Mouse (Mus musculus): ENCODE data around the gene Olfr1086. TPM values are rescaled to one million over a fixed set of nuclear protein-coding genes. Genes with fewer than 3 reads are reported as not detected.
"Not testable (repeated sequence)": the region's sequence is repeated elsewhere in the genome, so short reads cannot be mapped to it uniquely, and the experiment has no call there.

Olfr1086 gene
- total RNA-seq (2014; rRNA removed) (not detected in 2 replicates), polyA plus RNA-seq (2015; fragmentation: Nextera tagmentation; extraction: Ambion mirVana) (not detected in 2 replicates)

DNA sequence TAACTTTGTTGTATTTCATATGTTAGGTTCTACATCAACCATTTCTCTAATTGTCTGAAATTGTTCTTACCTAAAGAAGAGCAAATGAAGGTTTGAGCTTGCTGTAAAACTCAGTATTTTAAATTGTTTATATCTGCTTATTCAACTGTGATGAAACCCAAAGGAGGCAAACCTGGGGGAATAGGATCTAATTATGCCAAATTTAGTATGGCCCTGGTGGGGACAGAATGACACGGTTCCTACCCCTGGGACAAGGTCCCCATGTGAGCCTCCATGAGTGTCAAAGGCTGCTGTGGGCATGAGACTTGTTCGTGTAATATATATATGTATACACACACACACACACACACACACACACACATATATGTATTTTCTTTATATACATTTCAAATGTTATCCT, at the start of gene Olfr1086:
TSS of gene Olfr1086 (minus strand) at position 101 of the 400 bp plus-strand sequence.
- Histone ChIP-seq H3K9ac (replicated peaks; ENCODE audit: low read length, poor library complexity, severe bottlenecking) (no peak within 1 kb of the TSS), H3K36me3 (ENCODE audit: insufficient read depth, low read length) (no peaks in the 10 kb centered on the region), H3K9me3 (ENCODE audit: low read length) (no peaks in the 10 kb centered on the region), H3K4me3 (ENCODE audit: low read depth, low read length) (no peak within 1 kb of the TSS), H3K27me3 (ENCODE audit: insufficient read depth, low read length) (no peaks in the 10 kb centered on the region), H3K4me2 (ENCODE audit: low read depth, low read length, poor library complexity, severe bottlenecking) (no peak within 1 kb of the TSS), H3K4me1 (ENCODE audit: insufficient read depth, low read length) (no peaks in the 10 kb centered on the region), H3K27ac (ENCODE audit: low read depth, low read length) (no peak within 1 kb of the TSS)
- no peak for TF ChIP-seq CTCF (IDR thresholded peaks at IDR 0.05)
- DNase-seq (ENCODE audit: low spot score): no peak
- no peak for ATAC-seq (ENCODE audit: low FRiP score)
- 78% methylated on average over 2 of the region's 2 CpGs for WGBS

DNA sequence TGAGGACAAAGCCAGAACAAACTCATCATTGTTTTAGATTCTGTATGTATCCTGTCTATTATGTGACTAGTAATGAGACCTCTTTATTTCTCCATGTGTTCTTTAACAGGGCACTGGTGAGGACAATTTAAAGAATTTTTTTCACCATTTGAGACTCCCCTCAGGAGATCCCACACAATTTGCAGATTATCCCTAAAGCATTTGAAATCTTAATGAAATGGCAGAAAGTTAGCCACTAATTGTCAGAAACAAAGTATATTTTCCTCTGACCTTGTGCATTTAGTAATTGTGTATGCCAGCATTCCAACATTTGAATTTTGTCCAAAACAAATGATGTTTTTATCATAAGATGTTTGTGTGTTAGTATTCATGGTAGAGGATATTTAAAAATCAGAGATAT, 18.4 kb upstream of the Olfr1086 start, which contains the start of gene Olfr1087:
TSS of gene Olfr1087 (minus strand) at position 101 of the 400 bp plus-strand sequence.
- Histone ChIP-seq H3K4me2 (ENCODE audit: low read depth, low read length, poor library complexity, severe bottlenecking) (no peak within 1 kb of the TSS), H3K9me3 (ENCODE audit: low read length) (no peaks in the 10 kb centered on the region), H3K4me3 (ENCODE audit: low read depth, low read length) (no peak within 1 kb of the TSS), H3K4me1 (ENCODE audit: insufficient read depth, low read length) (no peaks in the 10 kb centered on the region), H3K27ac (ENCODE audit: low read depth, low read length) (no peak within 1 kb of the TSS), H3K9ac (replicated peaks; ENCODE audit: low read length, poor library complexity, severe bottlenecking) (no peak within 1 kb of the TSS), H3K36me3 (ENCODE audit: insufficient read depth, low read length) (no peaks in the 10 kb centered on the region), H3K27me3 (ENCODE audit: insufficient read depth, low read length) (no peaks in the 10 kb centered on the region)
- DNase-seq (ENCODE audit: low spot score) (no peak), ATAC-seq (ENCODE audit: low FRiP score) (no peak)
- no peak for TF ChIP-seq CTCF (IDR thresholded peaks at IDR 0.05)

DNA sequence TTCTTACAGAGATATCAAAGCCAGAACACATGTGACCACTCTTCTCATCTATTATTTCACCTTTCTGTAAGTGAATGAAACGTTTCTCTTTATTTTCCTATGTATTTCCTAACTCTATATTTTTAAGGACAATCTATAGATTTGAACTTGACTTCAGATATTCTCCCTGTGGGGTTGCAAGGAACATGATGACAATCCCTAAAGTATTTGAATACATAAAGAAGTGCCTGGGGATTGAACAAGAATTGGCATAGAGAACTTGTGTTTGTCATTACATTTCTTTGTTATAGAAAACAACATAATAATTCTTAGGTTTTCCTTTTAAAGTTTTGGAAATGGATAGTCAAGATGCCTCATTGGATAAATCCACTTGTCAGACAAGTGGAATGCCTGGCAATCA, 18.0 kb downstream of the Olfr1086 start, which contains the start of gene Olfr1085:
TSS of gene Olfr1085 (minus strand) at position 101 of the 400 bp plus-strand sequence.
- no peaks in the 10 kb centered on the region for H3K27me3 ChIP-seq (ENCODE audit: insufficient read depth, low read length)
- no peak within 1 kb of the TSS for H3K4me3 ChIP-seq (ENCODE audit: low read depth, low read length)
- H3K9ac ChIP-seq (replicated peaks; ENCODE audit: low read length, poor library complexity, severe bottlenecking): no peak within 1 kb of the TSS
- DNase-seq (ENCODE audit: low spot score) (no peak), ATAC-seq (ENCODE audit: low FRiP score) (no peak)
- H3K36me3 ChIP-seq (ENCODE audit: insufficient read depth, low read length): no peaks in the 10 kb centered on the region
- H3K4me1 ChIP-seq (ENCODE audit: insufficient read depth, low read length): no peaks in the 10 kb centered on the region
- no peak for TF ChIP-seq CTCF (IDR thresholded peaks at IDR 0.05)
- no peak within 1 kb of the TSS for H3K27ac ChIP-seq (ENCODE audit: low read depth, low read length)
- no peak within 1 kb of the TSS for H3K4me2 ChIP-seq (ENCODE audit: low read depth, low read length, poor library complexity, severe bottlenecking)
- H3K9me3 ChIP-seq (ENCODE audit: low read length): no peaks in the 10 kb centered on the region
- 33% methylated on average over 1 of the region's 1 CpGs for WGBS

DNA sequence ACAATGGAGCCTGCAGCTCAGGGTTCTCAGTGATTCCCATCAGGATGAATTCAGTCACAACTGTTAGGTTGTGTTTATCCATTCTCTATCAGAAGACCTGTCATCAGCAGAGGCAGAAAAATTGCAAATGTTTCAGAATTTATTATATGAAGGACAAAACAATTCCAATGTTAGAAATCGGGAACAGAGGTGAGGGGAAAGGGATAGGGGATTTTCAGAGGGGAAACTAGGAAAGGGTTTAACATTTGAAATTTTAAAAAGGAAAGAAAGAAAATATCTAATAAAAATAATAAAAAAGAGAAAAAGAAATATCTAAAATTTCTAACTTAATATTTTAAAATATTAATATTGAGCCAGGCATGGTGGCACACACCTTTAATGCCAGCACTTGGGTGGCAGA, 40.3 kb downstream of the Olfr1086 start, which contains the start of gene Olfr1084:
TSS of gene Olfr1084 (minus strand) at position 101 of the 400 bp plus-strand sequence.
- H3K4me2 ChIP-seq (ENCODE audit: low read depth, low read length, poor library complexity, severe bottlenecking); H3K4me1 ChIP-seq (ENCODE audit: insufficient read depth, low read length); DNase-seq (ENCODE audit: low spot score); ATAC-seq (ENCODE audit: low FRiP score); H3K9ac ChIP-seq (replicated peaks; ENCODE audit: low read length, poor library complexity, severe bottlenecking); H3K27ac ChIP-seq (ENCODE audit: low read depth, low read length); H3K4me3 ChIP-seq (ENCODE audit: low read depth, low read length); H3K27me3 ChIP-seq (ENCODE audit: insufficient read depth, low read length); H3K9me3 ChIP-seq (ENCODE audit: low read length); H3K36me3 ChIP-seq (ENCODE audit: insufficient read depth, low read length): not testable (repeated sequence)
- WGBS: 83% methylated on average over 1 of the region's 1 CpGs

Other genes starting within 250 kb of the Olfr1086 start
- not detected in 2 replicates for gene Olfr1065, start 229.5 kb downstream of the Olfr1086 start, total RNA-seq (2014; rRNA removed)
- not detected in 2 replicates for gene Olfr1065, start 229.5 kb downstream of the Olfr1086 start, polyA plus RNA-seq (2015; fragmentation: Nextera tagmentation; extraction: Ambion mirVana)
- gene Olfr1066, start 223.8 kb downstream of the Olfr1086 start, total RNA-seq (2014; rRNA removed): not detected in 2 replicates
- gene Olfr1066, start 223.8 kb downstream of the Olfr1086 start, polyA plus RNA-seq (2015; fragmentation: Nextera tagmentation; extraction: Ambion mirVana): not detected in 2 replicates
- gene Olfr228, start 192.7 kb downstream of the Olfr1086 start, total RNA-seq (2014; rRNA removed): not detected in 2 replicates
- not detected in 2 replicates for gene Olfr228, start 192.7 kb downstream of the Olfr1086 start, polyA plus RNA-seq (2015; fragmentation: Nextera tagmentation; extraction: Ambion mirVana)
- gene Olfr1076, start 171.6 kb downstream of the Olfr1086 start, total RNA-seq (2014; rRNA removed): not detected in 2 replicates
- gene Olfr1076, start 171.6 kb downstream of the Olfr1086 start, polyA plus RNA-seq (2015; fragmentation: Nextera tagmentation; extraction: Ambion mirVana): not detected in 2 replicates
- not detected in 2 replicates for gene Olfr1079, start 137.6 kb downstream of the Olfr1086 start, total RNA-seq (2014; rRNA removed)
- not detected in 2 replicates for gene Olfr1079, start 137.6 kb downstream of the Olfr1086 start, polyA plus RNA-seq (2015; fragmentation: Nextera tagmentation; extraction: Ambion mirVana)
- not detected in 2 replicates for gene Olfr1080, start 121.9 kb downstream of the Olfr1086 start, total RNA-seq (2014; rRNA removed)
- gene Olfr1080, start 121.9 kb downstream of the Olfr1086 start, polyA plus RNA-seq (2015; fragmentation: Nextera tagmentation; extraction: Ambion mirVana): not detected in 2 replicates
- not detected in 2 replicates for gene Olfr1082, start 81.1 kb downstream of the Olfr1086 start, total RNA-seq (2014; rRNA removed)
- gene Olfr1082, start 81.1 kb downstream of the Olfr1086 start, polyA plus RNA-seq (2015; fragmentation: Nextera tagmentation; extraction: Ambion mirVana): not detected in 2 replicates
- not detected in 2 replicates for gene Olfr1084, start 40.4 kb downstream of the Olfr1086 start, total RNA-seq (2014; rRNA removed)
- not detected in 2 replicates for gene Olfr1084, start 40.4 kb downstream of the Olfr1086 start, polyA plus RNA-seq (2015; fragmentation: Nextera tagmentation; extraction: Ambion mirVana)
- not detected in 2 replicates for gene Olfr1085, start 18.1 kb downstream of the Olfr1086 start, total RNA-seq (2014; rRNA removed)
- not detected in 2 replicates for gene Olfr1085, start 18.1 kb downstream of the Olfr1086 start, polyA plus RNA-seq (2015; fragmentation: Nextera tagmentation; extraction: Ambion mirVana)
- not detected in 2 replicates for gene Olfr1087, start 18.3 kb upstream of the Olfr1086 start, total RNA-seq (2014; rRNA removed)
- not detected in 2 replicates for gene Olfr1087, start 18.3 kb upstream of the Olfr1086 start, polyA plus RNA-seq (2015; fragmentation: Nextera tagmentation; extraction: Ambion mirVana)
- not detected in 2 replicates for gene Olfr1089, start 53.6 kb upstream of the Olfr1086 start, total RNA-seq (2014; rRNA removed)
- gene Olfr1089, start 53.6 kb upstream of the Olfr1086 start, polyA plus RNA-seq (2015; fragmentation: Nextera tagmentation; extraction: Ambion mirVana): not detected in 2 replicates
- not detected in 2 replicates for gene Olfr1090, start 78.9 kb upstream of the Olfr1086 start, total RNA-seq (2014; rRNA removed)
- gene Olfr1090, start 78.9 kb upstream of the Olfr1086 start, polyA plus RNA-seq (2015; fragmentation: Nextera tagmentation; extraction: Ambion mirVana): not detected in 2 replicates
- not detected in 2 replicates for gene Olfr1093, start 102.4 kb upstream of the Olfr1086 start, total RNA-seq (2014; rRNA removed)
- gene Olfr1093, start 102.4 kb upstream of the Olfr1086 start, polyA plus RNA-seq (2015; fragmentation: Nextera tagmentation; extraction: Ambion mirVana): not detected in 2 replicates
- gene Olfr141, start 129.9 kb upstream of the Olfr1086 start, total RNA-seq (2014; rRNA removed): not detected in 2 replicates
- gene Olfr141, start 129.9 kb upstream of the Olfr1086 start, polyA plus RNA-seq (2015; fragmentation: Nextera tagmentation; extraction: Ambion mirVana): not detected in 2 replicates
- gene Olfr1094, start 144.6 kb upstream of the Olfr1086 start, total RNA-seq (2014; rRNA removed): not detected in 2 replicates
- not detected in 2 replicates for gene Olfr1094, start 144.6 kb upstream of the Olfr1086 start, polyA plus RNA-seq (2015; fragmentation: Nextera tagmentation; extraction: Ambion mirVana)
- not detected in 2 replicates for gene Olfr1095, start 171.6 kb upstream of the Olfr1086 start, total RNA-seq (2014; rRNA removed)
- not detected in 2 replicates for gene Olfr1095, start 171.6 kb upstream of the Olfr1086 start, polyA plus RNA-seq (2015; fragmentation: Nextera tagmentation; extraction: Ambion mirVana)
- not detected in 2 replicates for gene Gm13723, start 194.7 kb upstream of the Olfr1086 start, total RNA-seq (2014; rRNA removed)
- not detected in 2 replicates for gene Gm13723, start 194.7 kb upstream of the Olfr1086 start, polyA plus RNA-seq (2015; fragmentation: Nextera tagmentation; extraction: Ambion mirVana)
- gene Olfr1097, start 212.1 kb upstream of the Olfr1086 start, total RNA-seq (2014; rRNA removed): not detected in 2 replicates
- gene Olfr1097, start 212.1 kb upstream of the Olfr1086 start, polyA plus RNA-seq (2015; fragmentation: Nextera tagmentation; extraction: Ambion mirVana): not detected in 2 replicates
- not detected in 2 replicates for gene Olfr1098, start 244.5 kb upstream of the Olfr1086 start, total RNA-seq (2014; rRNA removed)
- gene Olfr1098, start 244.5 kb upstream of the Olfr1086 start, polyA plus RNA-seq (2015; fragmentation: Nextera tagmentation; extraction: Ambion mirVana): not detected in 2 replicates

All from midbrain, postnatal 0 days (tissue).